19 mouse cellular contexts compared by ENCODE assay signal in the genomic region with DNA sequence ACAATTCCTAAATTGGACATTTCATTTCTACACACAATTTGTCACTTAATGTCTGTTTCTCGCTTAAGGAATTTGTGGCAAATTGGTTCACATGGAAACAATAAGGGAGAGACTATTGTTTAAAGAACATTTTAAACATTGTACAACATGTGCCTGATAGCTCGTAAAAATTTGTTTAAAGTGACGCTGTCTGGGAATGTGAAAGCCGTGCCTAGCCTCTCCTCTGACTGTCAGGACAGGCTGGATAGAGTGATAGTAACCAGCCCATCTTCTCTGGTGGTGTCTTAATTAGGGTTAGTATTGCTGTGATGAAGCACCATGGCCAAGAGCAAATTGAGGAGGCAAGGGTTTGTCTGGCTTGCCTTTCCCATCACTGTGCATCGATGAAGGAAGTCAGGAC. TPM values are rescaled to one million over a fixed set of nuclear protein-coding genes. Genes with fewer than 3 reads are reported as not detected.
A peak's percentile ranks its signal among the peaks of the same experiment; 100 is the strongest.
DNase-seq lines count a peak whose midpoint lies in the region; ATAC-seq and TF ChIP-seq lines count a peak whose summit lies in the region.
"Had no signal": no experiment of that assay in that cellular context is flagged by ENCODE, and none has a peak within 500 bp of the region (broad histone marks: within the 10 kb centered on the region; RNA-seq: fewer than 3 reads in every experiment).

No protein-coding gene starts in this region.

- H3K4me2 ChIP-seq in lung, embryonic 15.5 days: no peak overlapping the region
- no peak overlapping the region for H3K4me2 ChIP-seq in intestine, embryonic 15.5 days (replicated peaks)
- H3K4me2 ChIP-seq in limb, embryonic 12.5 days: peak overlapping the region; percentile 29
- H3K4me2 ChIP-seq in stomach, embryonic 16.5 days (ENCODE audit: low read depth, low read length): no peak overlapping the region
- H3K4me2 ChIP-seq: forebrain, embryonic 13.5 days; hindbrain, embryonic 14.5 days; midbrain, embryonic 15.5 days; neural tube, embryonic 13.5 days had no signal

- H3K4me3 ChIP-seq in lung, embryonic 15.5 days: no peak overlapping the region
- no peak overlapping the region for H3K4me3 ChIP-seq in lung, adult 2 months (replicated peaks; ENCODE audit: extremely low read depth, low read depth, low read length)
- H3K4me3 ChIP-seq in intestine, embryonic 15.5 days (replicated peaks): no peak overlapping the region
- H3K4me3 ChIP-seq in limb, embryonic 12.5 days (replicated peaks): no peak overlapping the region
- H3K4me3 ChIP-seq in stomach, embryonic 16.5 days (replicated peaks; ENCODE audit: low read length): no peak overlapping the region
- H3K4me3 ChIP-seq in cerebellum, adult 2 months (replicated peaks; ENCODE audit: insufficient read depth, low read depth, low read length): no peak overlapping the region
- H3K4me3 ChIP-seq: forebrain, embryonic 13.5 days; heart, embryonic 10.5 days; midbrain, embryonic 15.5 days; neural tube, embryonic 13.5 days had no signal

- 41% methylated on average over 5 of the region's 5 CpGs for WGBS in lung, embryonic 15.5 days
- 45% methylated on average over 5 of the region's 5 CpGs for WGBS in lung, adult 2 months
- WGBS in intestine, embryonic 15.5 days: 39% methylated on average over 5 of the region's 5 CpGs
- 59% methylated on average over 5 of the region's 5 CpGs for WGBS in limb, embryonic 12.5 days
- WGBS in stomach, embryonic 16.5 days: 37% methylated on average over 5 of the region's 5 CpGs
- WGBS in cerebellum, adult 2 months: 96% methylated on average over 5 of the region's 5 CpGs

- no peak for TF ChIP-seq CTCF in lung, adult 2 months (IDR thresholded peaks at IDR 0.05; ENCODE audit: insufficient read depth, low read length)
- no peak for TF ChIP-seq CTCF in cerebellum, adult 2 months (IDR thresholded peaks at IDR 0.05; ENCODE audit: borderline replicate concordance, insufficient read depth, low read depth, low read length)

- no peak overlapping the region for H3K9ac ChIP-seq in lung, embryonic 15.5 days
- H3K9ac ChIP-seq in intestine, embryonic 15.5 days: no peak overlapping the region
- H3K9ac ChIP-seq in limb, embryonic 12.5 days (replicated peaks): no peak overlapping the region
- no peak overlapping the region for H3K9ac ChIP-seq in stomach, embryonic 16.5 days (ENCODE audit: low read length)
- H3K9ac ChIP-seq: forebrain, embryonic 13.5 days; hindbrain, embryonic 14.5 days; liver, embryonic 14.5 days; midbrain, embryonic 15.5 days; neural tube, embryonic 13.5 days had no signal

- ATAC-seq in lung, embryonic 15.5 days (ENCODE audit: borderline replicate concordance, extremely low read depth, low FRiP score, low TSS enrichment): no peak
- ATAC-seq in intestine, embryonic 15.5 days: peak; percentile 82
- peak; percentile 34; the same call in 1 of the 2 replicates for ATAC-seq in limb, embryonic 12.5 days (ENCODE audit: insufficient number of reproducible peaks, insufficient read depth, low FRiP score, low TSS enrichment, low read depth)
- peak; percentile 79 for ATAC-seq in stomach, embryonic 16.5 days (ENCODE audit: insufficient read depth, low FRiP score)
- ATAC-seq: forebrain, embryonic 13.5 days had no signal

- peaks cover 7% of the 10 kb centered on the region; the same call in 1 of the 2 replicates for H3K36me3 ChIP-seq in lung, embryonic 15.5 days
- 0 out of 2 replicates have a peak, but pooled peaks cover 3% of the 10 kb centered on the region for H3K36me3 ChIP-seq in intestine, embryonic 15.5 days
- peaks cover 22% of the 10 kb centered on the region for H3K36me3 ChIP-seq in limb, embryonic 12.5 days
- no peaks in the 10 kb centered on the region for H3K36me3 ChIP-seq in stomach, embryonic 16.5 days (ENCODE audit: control insufficient read depth, insufficient read depth, low read length)

- no peaks in the 10 kb centered on the region for H3K27me3 ChIP-seq in lung, embryonic 15.5 days
- no peaks in the 10 kb centered on the region for H3K27me3 ChIP-seq in intestine, embryonic 15.5 days (replicated peaks)
- H3K27me3 ChIP-seq in limb, embryonic 12.5 days: no peaks in the 10 kb centered on the region; the same call in 1 of the 2 replicates
- no peaks in the 10 kb centered on the region for H3K27me3 ChIP-seq in stomach, embryonic 16.5 days (ENCODE audit: control insufficient read depth, insufficient read depth, low read length)
- no peaks in the 10 kb centered on the region for H3K27me3 ChIP-seq in cerebellum, adult 2 months (ENCODE audit: control insufficient read depth, insufficient read depth, low read length)
- H3K27me3 ChIP-seq: midbrain, embryonic 15.5 days; neural tube, embryonic 13.5 days had no signal

- no peaks in the 10 kb centered on the region for H3K9me3 ChIP-seq in lung, embryonic 15.5 days
- no peaks in the 10 kb centered on the region for H3K9me3 ChIP-seq in intestine, embryonic 15.5 days
- H3K9me3 ChIP-seq in limb, embryonic 12.5 days: peaks cover 4% of the 10 kb centered on the region; the same call in 1 of the 2 replicates
- no peaks in the 10 kb centered on the region for H3K9me3 ChIP-seq in stomach, embryonic 16.5 days (replicated peaks; ENCODE audit: control insufficient read depth, low read length)
- H3K9me3 ChIP-seq: forebrain, embryonic 13.5 days; heart, embryonic 10.5 days; midbrain, embryonic 15.5 days; neural tube, embryonic 13.5 days had no signal

- DNase-seq in lung, adult 2 months: no peak
- DNase-seq in Muller cell, postnatal 12 days (ENCODE audit: inconsistent ontology term): no peak
- no peak for DNase-seq in cerebellum, adult 2 months
- DNase-seq: adrenal gland, postnatal 10 days; cerebellum, adult 9-10 months; heart, postnatal 4 days; kidney, adult 18-20 months; kidney, postnatal 14 days; lung, postnatal 4 days had no signal

- peaks cover 9% of the 10 kb centered on the region; the same call in 1 of the 2 replicates for H3K4me1 ChIP-seq in lung, embryonic 15.5 days
- H3K4me1 ChIP-seq in lung, adult 2 months (ENCODE audit: control insufficient read depth, insufficient read depth, low read length): no peaks in the 10 kb centered on the region
- H3K4me1 ChIP-seq in intestine, embryonic 15.5 days (replicated peaks): no peaks in the 10 kb centered on the region; the same call in 1 of the 2 replicates
- H3K4me1 ChIP-seq in limb, embryonic 12.5 days (replicated peaks): peaks cover 15% of the 10 kb centered on the region
- H3K4me1 ChIP-seq in stomach, embryonic 16.5 days (ENCODE audit: control insufficient read depth, insufficient read depth, low read length): peaks cover 9% of the 10 kb centered on the region
- no peaks in the 10 kb centered on the region for H3K4me1 ChIP-seq in cerebellum, adult 2 months (ENCODE audit: control insufficient read depth, insufficient read depth, low read length)
- H3K4me1 ChIP-seq: midbrain, embryonic 15.5 days; neural tube, embryonic 13.5 days had no signal

- peak overlapping the region; percentile 55 for H3K27ac ChIP-seq in lung, embryonic 15.5 days
- H3K27ac ChIP-seq in intestine, embryonic 15.5 days: peak overlapping the region; percentile 66
- H3K27ac ChIP-seq in limb, embryonic 12.5 days: peak overlapping the region; percentile 70
- H3K27ac ChIP-seq in stomach, embryonic 16.5 days (ENCODE audit: low read length): peak overlapping the region; percentile 75
- H3K27ac ChIP-seq in cerebellum, adult 2 months (ENCODE audit: insufficient read depth, low read length): no peak overlapping the region
- H3K27ac ChIP-seq: forebrain, embryonic 13.5 days; heart, embryonic 10.5 days; hindbrain, embryonic 14.5 days; liver, embryonic 14.5 days; midbrain, embryonic 15.5 days; neural tube, embryonic 13.5 days had no signal

- TF ChIP-seq POLR2A in lung, adult 2 months (IDR thresholded peaks at IDR 0.05; ENCODE audit: borderline replicate concordance, extremely low read depth, low read depth, low read length): no peak
- TF ChIP-seq POLR2A in cerebellum, adult 2 months (IDR thresholded peaks at IDR 0.05; ENCODE audit: borderline replicate concordance, insufficient read depth, low read length): no peak

RNA-seq across cellular contexts. Expression of a gene that starts 22.5 kb away (rescaled TPM):
- polyA plus RNA-seq in lung, embryonic 15.5 days (2015; fragmentation: Nextera tagmentation; extraction: Ambion mirVana): 5.2 and 6.1 TPM in 2 replicates
- polyA plus RNA-seq in lung, adult 2 months (2012; rRNA removed): 16.5 and 24.0 TPM in 2 replicates
- 7.3 and 7.4 TPM in 2 replicates for polyA plus RNA-seq in intestine, embryonic 15.5 days (2015; fragmentation: Nextera tagmentation; extraction: Ambion mirVana)
- 3.5 and 4.8 TPM in 2 replicates for polyA plus RNA-seq in limb, embryonic 12.5 days (2016; fragmentation: Nextera tagmentation; extraction: Ambion mirVana)
- 2.7 and 3.2 TPM in 2 replicates for polyA plus RNA-seq in stomach, embryonic 16.5 days (2015; fragmentation: Nextera tagmentation; extraction: Ambion mirVana)
- polyA plus RNA-seq in cerebellum, adult 2 months (2012; rRNA removed): 20.6 and 21.8 TPM in 2 replicates

RNA-seq across cellular contexts. Expression of a gene that starts 24.4 kb away (rescaled TPM):
- 106 and 108 TPM in 2 replicates for polyA plus RNA-seq in lung, embryonic 15.5 days (2015; fragmentation: Nextera tagmentation; extraction: Ambion mirVana)
- polyA plus RNA-seq in lung, adult 2 months (2012; rRNA removed): 9.3 and 18.2 TPM in 2 replicates
- 95.5 and 97.4 TPM in 2 replicates for polyA plus RNA-seq in intestine, embryonic 15.5 days (2015; fragmentation: Nextera tagmentation; extraction: Ambion mirVana)
- polyA plus RNA-seq in limb, embryonic 12.5 days (2016; fragmentation: Nextera tagmentation; extraction: Ambion mirVana): 100 and 110 TPM in 2 replicates
- 75.3 and 77.5 TPM in 2 replicates for polyA plus RNA-seq in stomach, embryonic 16.5 days (2015; fragmentation: Nextera tagmentation; extraction: Ambion mirVana)
- 52.5 and 52.9 TPM in 2 replicates for polyA plus RNA-seq in cerebellum, adult 2 months (2012; rRNA removed)
